Mouse (Mus musculus): ENCODE results near the gene Naxe. TPM values are rescaled to one million over a fixed set of nuclear protein-coding genes. Genes with fewer than 3 reads are reported as not detected.
A peak's percentile ranks its signal among the peaks of the same experiment; 100 is the strongest.

Naxe gene
- polyA plus RNA-seq, 1 experiment from 2014 or later: 203 TPM

GRCm38 (mm10) chr3:88074766-88075165 is 16.5 kb upstream of the Naxe start:
- H3K4me3 ChIP-seq (ENCODE audit: low read length): no peak overlapping the region
- H3K27me3 ChIP-seq (ENCODE audit: control insufficient read depth, insufficient read depth, low read depth, low read length): no peaks in the 10 kb centered on the region
- no peak for ATAC-seq (ENCODE audit: low read depth)
- 71% methylated on average over 8 of the region's 8 CpGs for WGBS
- no peaks in the 10 kb centered on the region for H3K4me1 ChIP-seq (replicated peaks; ENCODE audit: control insufficient read depth, insufficient read depth, low read length)
- no peak overlapping the region for H3K27ac ChIP-seq (ENCODE audit: low read length)
- no peak overlapping the region for H3K9ac ChIP-seq (ENCODE audit: low read length)
- H3K9me3 ChIP-seq (ENCODE audit: control insufficient read depth, low read length): no peaks in the 10 kb centered on the region
- no peak overlapping the region for H3K4me2 ChIP-seq (ENCODE audit: low read depth, low read length)
- no peaks in the 10 kb centered on the region for H3K36me3 ChIP-seq (ENCODE audit: control insufficient read depth, insufficient read depth, low read length)

DNA sequence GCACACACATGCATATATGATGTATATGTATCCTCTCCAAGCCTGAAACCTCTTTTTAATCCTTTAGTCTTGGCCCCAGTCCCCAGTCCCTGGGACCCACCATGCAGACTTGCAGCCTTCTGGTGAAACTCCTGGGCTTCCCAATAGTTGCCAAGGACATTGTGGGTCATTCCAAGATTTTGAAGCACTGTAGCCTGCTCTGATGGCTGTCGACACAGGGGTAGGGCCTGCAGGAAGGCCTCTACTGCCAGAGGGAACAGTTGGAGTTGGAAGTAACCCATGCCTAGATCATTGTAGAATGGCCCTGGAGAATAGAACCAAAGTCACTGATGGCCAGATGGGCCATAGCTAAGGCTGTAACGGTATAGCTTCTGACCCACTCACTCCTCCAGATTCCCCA is 16.1 kb upstream of the Naxe start:
- ATAC-seq (ENCODE audit: low read depth): no peak
- Histone ChIP-seq H3K9me3 (ENCODE audit: control insufficient read depth, low read length) (no peaks in the 10 kb centered on the region), H3K9ac (ENCODE audit: low read length) (no peak overlapping the region), H3K4me2 (ENCODE audit: low read depth, low read length) (no peak overlapping the region), H3K27ac (ENCODE audit: low read length) (no peak overlapping the region), H3K4me3 (ENCODE audit: low read length) (no peak overlapping the region), H3K4me1 (replicated peaks; ENCODE audit: control insufficient read depth, insufficient read depth, low read length) (no peaks in the 10 kb centered on the region), H3K36me3 (ENCODE audit: control insufficient read depth, insufficient read depth, low read length) (no peaks in the 10 kb centered on the region), H3K27me3 (ENCODE audit: control insufficient read depth, insufficient read depth, low read depth, low read length) (no peaks in the 10 kb centered on the region)
- 53% methylated on average over 2 of the region's 2 CpGs for whole genome bisulfite sequencing

DNA sequence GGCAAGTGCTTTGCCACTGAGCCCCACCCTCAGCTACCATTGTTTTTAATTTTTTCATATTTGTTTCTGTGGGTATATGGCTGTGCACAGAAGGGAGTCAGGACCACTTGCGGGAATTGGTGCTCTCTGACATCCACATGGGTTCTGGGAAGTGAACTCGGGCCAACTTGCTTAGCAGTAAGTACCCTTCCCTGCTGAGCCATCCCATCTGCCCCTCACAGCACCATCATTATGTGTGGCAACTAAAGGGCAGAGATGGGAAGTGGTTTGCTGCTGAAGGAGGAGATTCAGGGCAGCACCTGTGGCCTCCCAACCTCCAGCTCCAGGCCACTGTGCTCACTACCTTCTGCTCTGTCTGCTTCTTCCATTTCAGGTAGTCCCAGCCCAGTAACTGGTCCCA is 15.3 kb upstream of the Naxe start:
- H3K9me3 ChIP-seq (ENCODE audit: control insufficient read depth, low read length): no peaks in the 10 kb centered on the region
- no peaks in the 10 kb centered on the region for H3K36me3 ChIP-seq (ENCODE audit: control insufficient read depth, insufficient read depth, low read length)
- H3K27me3 ChIP-seq (ENCODE audit: control insufficient read depth, insufficient read depth, low read depth, low read length): no peaks in the 10 kb centered on the region
- no peaks in the 10 kb centered on the region for H3K4me1 ChIP-seq (replicated peaks; ENCODE audit: control insufficient read depth, insufficient read depth, low read length)
- WGBS: 48% methylated on average over 2 of the region's 2 CpGs
- H3K9ac ChIP-seq (ENCODE audit: low read length): no peak overlapping the region
- no peak overlapping the region for H3K27ac ChIP-seq (ENCODE audit: low read length)
- no peak overlapping the region for H3K4me3 ChIP-seq (ENCODE audit: low read length)
- no peak overlapping the region for H3K4me2 ChIP-seq (ENCODE audit: low read depth, low read length)
- no peak for ATAC-seq (ENCODE audit: low read depth)

DNA sequence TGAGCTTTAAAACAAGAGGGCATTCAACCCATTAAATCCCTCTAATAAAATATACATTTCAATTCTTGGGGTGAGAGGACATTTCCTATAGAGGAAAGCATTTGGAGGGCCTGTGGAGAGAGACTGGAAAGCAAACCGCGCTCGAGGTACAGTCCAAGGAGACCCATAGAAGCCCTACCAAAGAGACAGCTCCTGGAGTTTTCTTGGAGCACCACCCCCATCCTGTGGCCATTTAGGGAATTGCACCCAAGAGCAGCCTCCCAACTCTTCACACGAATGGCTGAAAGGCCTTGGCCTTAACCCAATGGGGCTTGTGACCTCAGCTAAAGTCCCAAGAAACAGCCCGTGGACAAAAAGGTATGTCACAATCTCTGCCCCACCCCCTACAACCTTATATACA is 13.5 kb upstream of the Naxe start:
- Histone ChIP-seq H3K4me1 (replicated peaks; ENCODE audit: control insufficient read depth, insufficient read depth, low read length) (0 out of 2 replicates have a peak, but pooled peaks cover 2% of the 10 kb centered on the region), H3K4me3 (ENCODE audit: low read length) (no peak overlapping the region), H3K27ac (ENCODE audit: low read length) (no peak overlapping the region), H3K4me2 (ENCODE audit: low read depth, low read length) (no peak overlapping the region), H3K9ac (ENCODE audit: low read length) (no peak overlapping the region), H3K9me3 (ENCODE audit: control insufficient read depth, low read length) (no peaks in the 10 kb centered on the region), H3K27me3 (ENCODE audit: control insufficient read depth, insufficient read depth, low read depth, low read length) (no peaks in the 10 kb centered on the region), H3K36me3 (ENCODE audit: control insufficient read depth, insufficient read depth, low read length) (no peaks in the 10 kb centered on the region)
- 3% methylated on average over 5 of the region's 5 CpGs for WGBS
- peak; percentile 68 for ATAC-seq (ENCODE audit: low read depth)

DNA sequence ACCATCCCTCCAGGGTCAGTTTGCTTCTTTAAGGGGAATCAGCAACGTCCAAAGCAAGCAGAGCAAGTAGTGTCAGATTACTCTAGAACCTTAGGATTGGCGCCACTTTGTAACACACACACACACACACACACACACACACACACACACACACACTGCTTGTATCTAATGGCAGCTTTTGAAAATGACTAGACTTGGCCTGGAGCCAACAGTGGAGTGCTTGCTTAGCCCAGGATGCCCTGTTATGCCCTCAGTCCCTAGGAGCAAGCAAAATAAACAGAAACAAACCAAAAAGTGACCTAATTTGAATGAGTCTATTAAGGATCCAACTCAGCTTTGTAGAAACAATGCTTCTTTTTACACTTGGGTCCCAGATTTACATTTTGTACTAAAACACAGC is 10.1 kb upstream of the Naxe start:
- ATAC-seq (ENCODE audit: low read depth): peak; percentile 41; the same call in 1 of the 2 replicates
- no peaks in the 10 kb centered on the region for H3K36me3 ChIP-seq (ENCODE audit: control insufficient read depth, insufficient read depth, low read length)

GRCm38 (mm10) chr3:88057030-88057429 is 1.3 kb downstream of the Naxe start:
- Histone ChIP-seq H3K4me2 (ENCODE audit: low read depth, low read length) (peak overlapping the region; percentile 92), H3K4me3 (ENCODE audit: low read length) (no peak overlapping the region), H3K9me3 (ENCODE audit: control insufficient read depth, low read length) (no peaks in the 10 kb centered on the region), H3K36me3 (ENCODE audit: control insufficient read depth, insufficient read depth, low read length) (peaks cover 17% of the 10 kb centered on the region), H3K27ac (ENCODE audit: low read length) (no peak overlapping the region), H3K9ac (ENCODE audit: low read length) (no peak overlapping the region; the same call in 1 of the 2 replicates), H3K4me1 (replicated peaks; ENCODE audit: control insufficient read depth, insufficient read depth, low read length) (peaks cover 9% of the 10 kb centered on the region; the same call in 1 of the 2 replicates), H3K27me3 (ENCODE audit: control insufficient read depth, insufficient read depth, low read depth, low read length) (no peaks in the 10 kb centered on the region)
- no peak for ATAC-seq (ENCODE audit: low read depth)
- 81% methylated on average over 6 of the region's 6 CpGs for WGBS

More for the DNA sequence above, 10.1 kb upstream of the Naxe start:
- H3K4me2 ChIP-seq (ENCODE audit: low read depth, low read length): no peak overlapping the region
- H3K9me3 ChIP-seq (ENCODE audit: control insufficient read depth, low read length): no peaks in the 10 kb centered on the region
- 0 out of 2 replicates have a peak, but pooled peaks cover 2% of the 10 kb centered on the region for H3K4me1 ChIP-seq (replicated peaks; ENCODE audit: control insufficient read depth, insufficient read depth, low read length)
- H3K4me3 ChIP-seq (ENCODE audit: low read length): no peak overlapping the region
- H3K9ac ChIP-seq (ENCODE audit: low read length): no peak overlapping the region
- no peak overlapping the region for H3K27ac ChIP-seq (ENCODE audit: low read length)
- WGBS: 4% methylated on average over 2 of the region's 2 CpGs
- no peaks in the 10 kb centered on the region for H3K27me3 ChIP-seq (ENCODE audit: control insufficient read depth, insufficient read depth, low read depth, low read length)

GRCm38 (mm10) chr3:88049532-88049931 is 8.8 kb downstream of the Naxe start:
- ATAC-seq (ENCODE audit: low read depth): peak; percentile 87

GRCm38 (mm10) chr3:88042661-88043421 is 15.5 kb downstream of the Naxe start, which contains the start of gene Gpatch4:
Gene Gpatch4, plus strand, starts transcription at chr3:88043108.
- Histone ChIP-seq H3K4me2 (ENCODE audit: low read depth, low read length) (peak within 1 kb of the TSS; percentile 82), H3K4me1 (replicated peaks; ENCODE audit: control insufficient read depth, insufficient read depth, low read length) (peaks cover 9% of the 10 kb centered on the region; the same call in 1 of the 2 replicates), H3K9me3 (ENCODE audit: control insufficient read depth, low read length) (no peaks in the 10 kb centered on the region), H3K27ac (ENCODE audit: low read length) (peak within 1 kb of the TSS; percentile 65), H3K27me3 (ENCODE audit: control insufficient read depth, insufficient read depth, low read depth, low read length) (no peaks in the 10 kb centered on the region), H3K9ac (ENCODE audit: low read length) (peak within 1 kb of the TSS; percentile 75), H3K4me3 (ENCODE audit: low read length) (peak within 1 kb of the TSS; percentile 95), H3K36me3 (ENCODE audit: control insufficient read depth, insufficient read depth, low read length) (no peaks in the 10 kb centered on the region)
- 8% methylated on average over 36 of the region's 36 CpGs for WGBS
- peak; percentile 96 for ATAC-seq (ENCODE audit: low read depth)

More at GRCm38 (mm10) chr3:88049532-88049931, 8.8 kb downstream of the Naxe start:
- Histone ChIP-seq H3K4me2 (ENCODE audit: low read depth, low read length) (no peak overlapping the region), H3K4me1 (replicated peaks; ENCODE audit: control insufficient read depth, insufficient read depth, low read length) (peaks cover 5% of the 10 kb centered on the region; the same call in 1 of the 2 replicates), H3K9ac (ENCODE audit: low read length) (no peak overlapping the region), H3K9me3 (ENCODE audit: control insufficient read depth, low read length) (no peaks in the 10 kb centered on the region), H3K27ac (ENCODE audit: low read length) (0 out of 2 replicates have a peak overlapping the region, but pooled peaks have one; percentile 6), H3K36me3 (ENCODE audit: control insufficient read depth, insufficient read depth, low read length) (peaks cover 13% of the 10 kb centered on the region; the same call in 1 of the 2 replicates), H3K4me3 (ENCODE audit: low read length) (no peak overlapping the region), H3K27me3 (ENCODE audit: control insufficient read depth, insufficient read depth, low read depth, low read length) (no peaks in the 10 kb centered on the region)
- 30% methylated on average over 3 of the region's 3 CpGs for WGBS

DNA sequence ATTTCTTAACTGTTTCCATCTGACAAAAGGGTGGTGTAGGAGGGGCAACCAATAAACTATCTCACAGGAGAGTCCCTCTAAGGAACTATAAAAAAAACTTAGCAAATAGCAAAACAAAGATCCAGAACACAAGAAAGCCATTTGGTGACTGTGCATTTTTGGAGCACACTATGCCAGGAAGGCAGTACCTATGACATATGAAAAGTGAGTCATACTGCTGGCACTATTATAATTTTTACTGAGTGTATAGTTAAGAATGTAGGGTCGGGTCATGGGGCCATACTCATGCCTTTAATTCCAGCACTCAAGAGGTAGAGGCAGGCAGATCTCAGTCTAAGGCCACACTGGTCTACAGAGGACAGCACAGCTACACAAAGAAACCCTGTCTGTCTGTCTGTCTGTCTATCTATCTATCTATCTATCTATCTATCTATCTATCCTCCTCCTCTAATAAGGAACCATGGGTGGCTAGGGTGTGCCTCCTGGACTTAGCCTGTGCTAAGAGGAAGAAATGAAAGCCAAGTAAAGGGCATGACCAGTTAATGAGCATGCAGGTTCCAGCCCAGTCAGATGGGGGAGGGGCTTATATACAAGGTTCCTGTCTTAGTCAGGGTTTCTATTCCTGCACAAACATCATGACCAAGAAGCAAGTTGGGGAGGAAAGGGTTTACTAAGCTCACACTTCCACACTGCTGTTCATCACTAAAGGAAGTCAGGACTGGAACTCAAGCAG is 22.6 kb downstream of the Naxe start:
- peaks cover 2% of the 10 kb centered on the region; the same call in 1 of the 2 replicates for H3K27me3 ChIP-seq (ENCODE audit: control insufficient read depth, insufficient read depth, low read depth, low read length)

More for the DNA sequence above, 22.6 kb downstream of the Naxe start:
- WGBS: 37% methylated on average over 1 of the region's 1 CpGs
- Histone ChIP-seq H3K27ac (ENCODE audit: low read length) (no peak overlapping the region), H3K9me3 (ENCODE audit: control insufficient read depth, low read length) (no peaks in the 10 kb centered on the region), H3K4me1 (replicated peaks; ENCODE audit: control insufficient read depth, insufficient read depth, low read length) (no peaks in the 10 kb centered on the region), H3K9ac (ENCODE audit: low read length) (no peak overlapping the region), H3K36me3 (ENCODE audit: control insufficient read depth, insufficient read depth, low read length) (no peaks in the 10 kb centered on the region), H3K4me3 (ENCODE audit: low read length) (no peak overlapping the region), H3K4me2 (ENCODE audit: low read depth, low read length) (no peak overlapping the region)
- no peak for ATAC-seq (ENCODE audit: low read depth)
